Comparison of ENCODE assay signal across 19 mouse cellular contexts in the genomic region with DNA sequence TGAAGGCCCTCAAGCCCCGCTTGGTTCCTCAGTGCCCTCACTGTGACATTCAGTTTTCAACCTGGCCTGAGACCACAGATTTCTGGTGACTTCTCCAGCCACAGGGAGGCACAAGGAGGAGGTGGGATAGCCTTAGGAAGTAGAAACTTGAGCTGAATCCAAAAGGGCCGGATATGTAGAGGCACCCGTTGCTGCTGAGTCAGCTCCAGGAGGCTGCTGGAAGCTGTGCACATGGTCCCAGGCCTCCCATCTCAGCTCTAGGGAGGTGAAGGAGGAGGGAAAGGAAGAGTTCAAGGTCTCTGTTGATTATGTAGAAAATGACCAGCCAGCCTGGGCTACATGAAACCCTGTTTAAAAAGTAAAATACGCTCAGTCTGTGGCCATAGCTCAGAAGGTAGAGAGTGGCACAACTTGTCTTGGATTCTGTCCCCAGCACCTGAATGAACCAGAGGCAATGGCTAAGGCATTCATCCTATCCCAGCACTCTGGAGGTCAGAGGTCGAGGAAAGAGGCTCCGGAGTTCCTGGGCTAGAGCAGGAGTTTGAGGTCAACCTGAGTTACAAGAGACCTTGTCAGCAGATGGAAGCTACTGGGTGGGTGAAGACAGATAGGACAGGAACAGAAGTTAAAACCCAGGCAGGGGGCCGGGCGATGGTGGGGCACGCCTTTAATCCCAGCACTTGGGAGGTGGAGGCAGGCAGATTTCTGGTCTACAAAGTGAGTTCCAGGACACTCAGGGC. TPM values are rescaled to one million over a fixed set of nuclear protein-coding genes. Genes with fewer than 3 reads are reported as not detected.
DNase-seq lines count a peak whose midpoint lies in the region; ATAC-seq and TF ChIP-seq lines count a peak whose summit lies in the region.
"Had no signal": no experiment of that assay in that cellular context is flagged by ENCODE, and none has a peak within 500 bp of the region (broad histone marks: within the 10 kb centered on the region; RNA-seq: fewer than 3 reads in every experiment).

No protein-coding gene starts in this region.

- no peak overlapping the region for H3K4me3 ChIP-seq in heart, embryonic 15.5 days
- H3K4me3 ChIP-seq in E14TG2a.4 (replicated peaks; ENCODE audit: low read length), result peak overlapping the region; percentile 50
- no peak overlapping the region for H3K4me3 ChIP-seq in intestine, embryonic 16.5 days (ENCODE audit: low read length)
- H3K4me3 ChIP-seq: hindbrain, embryonic 15.5 days; lung, embryonic 15.5 days; neural tube, embryonic 12.5 days had no signal

- no peak overlapping the region for H3K4me2 ChIP-seq in heart, embryonic 15.5 days
- no peak overlapping the region for H3K4me2 ChIP-seq in intestine, embryonic 16.5 days (ENCODE audit: low read depth, low read length)
- H3K4me2 ChIP-seq: hindbrain, embryonic 15.5 days; lung, embryonic 15.5 days; neural tube, embryonic 12.5 days had no signal

- H3K4me1 ChIP-seq in heart, embryonic 15.5 days (replicated peaks), result peaks cover 40% of the 10 kb centered on the region
- H3K4me1 ChIP-seq in E14TG2a.4 (replicated peaks; ENCODE audit: low read depth, low read length), result peaks cover 85% of the 10 kb centered on the region
- peaks cover 33% of the 10 kb centered on the region for H3K4me1 ChIP-seq in intestine, embryonic 16.5 days (ENCODE audit: control insufficient read depth, insufficient read depth, low read length)

- intact Hi-C loops in heart, postnatal 36 days (cut with DNase I), result no loop called here

- peak overlapping the region; percentile 37; the same call in 1 of the 2 replicates for H3K27ac ChIP-seq in heart, embryonic 15.5 days
- H3K27ac ChIP-seq in intestine, embryonic 16.5 days (ENCODE audit: low read length), result no peak overlapping the region
- H3K27ac ChIP-seq: hindbrain, embryonic 15.5 days; lung, embryonic 15.5 days; neural tube, embryonic 12.5 days had no signal

- no peaks in the 10 kb centered on the region for H3K27me3 ChIP-seq in heart, embryonic 15.5 days
- no peaks in the 10 kb centered on the region for H3K27me3 ChIP-seq in E14TG2a.4 (ENCODE audit: insufficient read depth, low read length)
- no peaks in the 10 kb centered on the region for H3K27me3 ChIP-seq in intestine, embryonic 16.5 days (replicated peaks; ENCODE audit: control insufficient read depth, insufficient read depth, low read length)
- H3K27me3 ChIP-seq: hindbrain, embryonic 15.5 days; lung, embryonic 15.5 days had no signal

- no peak overlapping the region for H3K9ac ChIP-seq in heart, embryonic 15.5 days
- H3K9ac ChIP-seq in intestine, embryonic 16.5 days (ENCODE audit: low read depth, low read length), result 0 out of 2 replicates have a peak overlapping the region, but pooled peaks have one; percentile 17
- H3K9ac ChIP-seq: hindbrain, embryonic 15.5 days; lung, embryonic 15.5 days; neural tube, embryonic 12.5 days had no signal

- no peak for ATAC-seq in heart, embryonic 15.5 days (replicated peaks; ENCODE audit: insufficient number of reproducible peaks, insufficient read depth, low FRiP score, low read depth)
- no peak for ATAC-seq in intestine, embryonic 16.5 days

- no peaks in the 10 kb centered on the region for H3K9me3 ChIP-seq in heart, embryonic 15.5 days (replicated peaks)
- no peaks in the 10 kb centered on the region for H3K9me3 ChIP-seq in E14TG2a.4 (ENCODE audit: low read length)
- no peaks in the 10 kb centered on the region for H3K9me3 ChIP-seq in intestine, embryonic 16.5 days (ENCODE audit: control insufficient read depth, low read length)
- H3K9me3 ChIP-seq: hindbrain, embryonic 15.5 days; lung, embryonic 15.5 days; neural tube, embryonic 12.5 days had no signal

- no peaks in the 10 kb centered on the region for H3K36me3 ChIP-seq in heart, embryonic 15.5 days
- H3K36me3 ChIP-seq in E14TG2a.4 (ENCODE audit: insufficient read depth, low read length), result peaks cover 15% of the 10 kb centered on the region
- H3K36me3 ChIP-seq in intestine, embryonic 16.5 days (ENCODE audit: control insufficient read depth, insufficient read depth, low read length), result no peaks in the 10 kb centered on the region
- H3K36me3 ChIP-seq: hindbrain, embryonic 15.5 days; lung, embryonic 15.5 days; neural tube, embryonic 12.5 days had no signal

- WGBS in heart, embryonic 15.5 days, result 64% methylated on average over 9 of the region's 9 CpGs
- WGBS in intestine, embryonic 16.5 days, result 69% methylated on average over 9 of the region's 9 CpGs

- DNase-seq in cerebellum, adult 11-12 months, result peak; percentile 40
- DNase-seq in cerebellum, postnatal 4 days (ENCODE audit: low spot score in 2 of 2), result no peak
- DNase-seq in heart, postnatal 36 days, result no peak
- DNase-seq in right cerebral cortex, postnatal 25 days, result no peak
- no peak for DNase-seq in thymus, postnatal 10 days (ENCODE audit: low spot score in 2 of 2)
- DNase-seq: adrenal gland, adult 8-10 months; cerebellum, postnatal 10 days; gastrocnemius, postnatal 25 days; kidney, adult 8-10 months; right cerebral cortex, postnatal 14 days; thymus, adult 18-20 months had no signal

- no peak for TF ChIP-seq CTCF in E14TG2a.4 (conservative IDR thresholded peaks at IDR 0.05; ENCODE audit: low read length)

RNA-seq across cellular contexts. Expression of a gene that starts 2.4 kb away (rescaled TPM):
- polyA plus RNA-seq in heart, embryonic 15.5 days (2015; fragmentation: Nextera tagmentation; extraction: Ambion mirVana), result 11.7 and 22.3 TPM in 2 replicates
- 10 to 100 TPM; 11.7 to 12.5 TPM for total RNA-seq in heart, postnatal 36 days (2021)
- 21.6 and 32.4 TPM in 2 replicates for polyA plus RNA-seq in intestine, embryonic 16.5 days (2015; fragmentation: Nextera tagmentation; extraction: Ambion mirVana)

RNA-seq across cellular contexts. Expression of a gene that starts 4.6 kb away (rescaled TPM):
- polyA plus RNA-seq in heart, embryonic 15.5 days (2015; fragmentation: Nextera tagmentation; extraction: Ambion mirVana), result 82.8 and 83.4 TPM in 2 replicates
- 10 to 100 TPM; 60.4 to 67.1 TPM for total RNA-seq in heart, postnatal 36 days (2021)
- 69.0 and 71.4 TPM in 2 replicates for polyA plus RNA-seq in intestine, embryonic 16.5 days (2015; fragmentation: Nextera tagmentation; extraction: Ambion mirVana)

RNA-seq across cellular contexts. Expression of a gene that starts 10.7 kb away (rescaled TPM):
- polyA plus RNA-seq in heart, embryonic 15.5 days (2015; fragmentation: Nextera tagmentation; extraction: Ambion mirVana), result 0.81 and 2.2 TPM in 2 replicates
- under 1 TPM; 0.31 to 0.81 TPM for total RNA-seq in heart, postnatal 36 days (2021)
- polyA plus RNA-seq in intestine, embryonic 16.5 days (2015; fragmentation: Nextera tagmentation; extraction: Ambion mirVana), result 1.4 and 2.7 TPM in 2 replicates
- polyA plus RNA-seq: embryonic facial prominence, embryonic 11.5 days had no signal

RNA-seq across cellular contexts. Expression of a gene that starts 11.8 kb away (rescaled TPM):
- 0.04 TPM in 1 of 2 replicates, not detected in the other for polyA plus RNA-seq in heart, embryonic 15.5 days (2015; fragmentation: Nextera tagmentation; extraction: Ambion mirVana)
- 1 to 10 TPM; 5.9 TPM for total RNA-seq in heart, postnatal 36 days (2021)
- 0.06 and 0.12 TPM in 2 replicates for polyA plus RNA-seq in intestine, embryonic 16.5 days (2015; fragmentation: Nextera tagmentation; extraction: Ambion mirVana)
- polyA plus RNA-seq: embryonic facial prominence, embryonic 11.5 days; hindbrain, embryonic 15.5 days; limb, embryonic 11.5 days; neural tube, embryonic 12.5 days had no signal

RNA-seq across cellular contexts. Expression of a gene that starts 23.4 kb away (rescaled TPM):
- polyA plus RNA-seq in heart, embryonic 15.5 days (2015; fragmentation: Nextera tagmentation; extraction: Ambion mirVana), result 66.5 and 84.1 TPM in 2 replicates
- total RNA-seq in heart, postnatal 36 days (2021), result 10 to 100 TPM; 27.8 to 29.4 TPM
- polyA plus RNA-seq in intestine, embryonic 16.5 days (2015; fragmentation: Nextera tagmentation; extraction: Ambion mirVana), result 73.2 and 78.7 TPM in 2 replicates
